Mouse (Mus musculus) ES-Bruce4 (cell line): ENCODE data around the gene Ski.

Experiments
- CTCF ChIP-seq: IDR thresholded peaks from one replicate; pipeline ENCODE4 v1.8.1; 2011; ENCODE audit warnings: low read depth, low read length
- EP300 ChIP-seq: IDR thresholded peaks from 2 replicates; pipeline ENCODE4 v1.6.1; 2011; ENCODE audit warnings: low read depth, low read length; ENCODE audit not compliant: insufficient read depth

DNA sequence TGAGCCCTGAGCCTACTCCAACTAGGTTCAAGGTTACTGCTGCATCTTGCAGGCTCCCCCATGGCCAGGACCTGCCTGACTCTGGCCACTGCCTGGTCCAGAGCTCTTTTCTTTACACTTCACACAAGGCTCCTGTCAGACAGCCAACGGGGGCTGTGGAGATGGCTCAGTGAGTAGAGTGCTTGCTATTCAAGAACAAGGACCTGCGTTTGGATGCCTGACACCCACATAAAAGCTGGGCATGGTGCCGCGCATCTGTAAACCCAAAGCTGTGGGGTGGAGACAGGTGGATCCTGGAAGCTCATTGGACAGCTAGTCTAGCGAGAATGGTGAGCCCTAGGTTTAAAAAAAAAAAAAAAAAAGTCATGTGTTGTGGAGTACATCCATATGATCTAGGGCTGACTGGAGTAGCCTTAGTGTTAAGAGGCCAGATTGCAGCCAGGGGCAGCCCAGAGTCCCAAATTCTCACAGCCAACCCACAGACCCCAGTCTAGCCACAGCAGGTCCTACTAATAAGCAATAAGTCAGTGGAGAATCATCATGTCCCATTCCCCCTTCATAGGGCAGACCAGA, 50.3 kb downstream of the Ski start:
- TF ChIP-seq CTCF (no peak), EP300 (no peak)
